Mouse (Mus musculus) liver, embryonic 14.5 days (tissue): Measurements from ENCODE around the gene Bcl10. TPM values are rescaled to one million over a fixed set of nuclear protein-coding genes. Genes with fewer than 3 reads are reported as not detected.
A peak's percentile ranks its signal among the peaks of the same experiment; 100 is the strongest.

Experiments
- ATAC-seq: fragments of 200-750 bp; cut with Nextera tagmentation; 2 replicates; pipeline ENCODE4 v1.8.0; 2017; ENCODE audit warnings: moderate number of reproducible peaks, mild to moderate bottlenecking, moderate library complexity; ENCODE audit not compliant: insufficient read depth
- DNase-seq, 3 experiments: peaks; one replicate each; pipeline ENCODE4 v3.0.0-alpha.2; 2012 to 2013; ENCODE audit warnings: low read depth in 3 of 3, low spot score in 3 of 3
- H3K27ac ChIP-seq: fragments of 300-500 bp; sonication (generic); 2 replicates; pipeline ENCODE4 v1.5.1; 2014; ENCODE audit warnings: moderate library complexity, mild to moderate bottlenecking, control low read depth, inconsistent platforms
- H3K27me3 ChIP-seq: fragments of 300-500 bp; sonication (generic); 2 replicates; pipeline ENCODE4 v1.6.1; 2014; ENCODE audit warnings: mild to moderate bottlenecking, low read length, moderate library complexity; ENCODE audit not compliant: control insufficient read depth, insufficient read depth
- H3K36me3 ChIP-seq: fragments of 300-500 bp; sonication (generic); replicated peaks from 2 replicates; pipeline ENCODE4 v1.6.1; 2014; ENCODE audit warnings: low read depth; ENCODE audit not compliant: control insufficient read depth, insufficient read depth
- H3K4me1 ChIP-seq, 2 experiments: fragments of 200-500 bp in 1 of 2; fragments of 300-500 bp in 1 of 2; sonication (generic) in 1 of 2; replicated peaks; 2 replicates each; pipeline ENCODE4 v1.6.1; 2012 to 2014; ENCODE audit warnings: antibody characterized with exemption in 1 of 2, inconsistent platforms in 1 of 2, low read length in 1 of 2; ENCODE audit not compliant: control insufficient read depth in 2 of 2, insufficient read depth in 2 of 2
- H3K4me2 ChIP-seq: fragments of 300-500 bp; sonication (generic); 2 replicates; pipeline ENCODE4 v1.6.1; 2014; ENCODE audit warnings: low read depth, mild to moderate bottlenecking, control low read depth, moderate library complexity
- H3K4me3 ChIP-seq, 2 experiments: fragments of 200-500 bp in 1 of 2; fragments of 300-500 bp in 1 of 2; sonication (generic) in 1 of 2; 2 replicates each; pipeline ENCODE4 v1.5.1; 2012 to 2014; ENCODE audit warnings: low read depth in 2 of 2, low read length in 2 of 2, mild to moderate bottlenecking in 2 of 2, control low read depth in 1 of 2, inconsistent platforms in 1 of 2, moderate library complexity in 1 of 2; ENCODE audit not compliant: insufficient read depth in 1 of 2
- H3K9ac ChIP-seq: fragments of 300-500 bp; sonication (generic); replicated peaks from 2 replicates; pipeline ENCODE4 v1.6.1; 2014; ENCODE audit warnings: mild to moderate bottlenecking, control low read depth, moderate library complexity
- H3K9me3 ChIP-seq: fragments of 300-500 bp; sonication (generic); 2 replicates; pipeline ENCODE4 v1.6.1; 2016; ENCODE audit warnings: low read length, mixed read lengths; ENCODE audit not compliant: control insufficient read depth
- CTCF ChIP-seq: IDR thresholded peaks from 2 replicates; pipeline ENCODE4 v1.5.1; 2016; ENCODE audit warnings: antibody characterized with exemption, low read depth, control low read depth
- EP300 ChIP-seq: IDR thresholded peaks from 2 replicates; pipeline ENCODE4 v1.6.1; 2016; ENCODE audit warnings: antibody characterized with exemption, low read depth
- WGBS: fragments of 180-500 bp; shearing (Covaris S2); extraction: QIAGEN DNeasy Blood & Tissue Kit; methylation state at CpG from one replicate; pipeline ENCODE4 v1.1.7; 2014; ENCODE audit not compliant: insufficient replicate concordance; 5-methylcytosine and 5-hydroxymethylcytosine counted together
- polyA plus RNA-seq, 2 experiments: library from polyadenylated mRNA; depleted of rRNA in 1 of 2; stranded (reverse) in 1 of 2; unstranded in 1 of 2; fragments of >200 nt; fragmentation: Nextera tagmentation in 1 of 2; extraction: Ambion mirVana in 1 of 2; gene quantifications; 2 replicates each; pipeline versions ENCODE4 v1.2.1 to v1.2.3; 2012 to 2014

Gene Bcl10
- polyA plus RNA-seq, 2 experiments, result 7.4 to 16.5 TPM

GRCm38 (mm10) chr3:145923874-145924577, 1.4 kb downstream of the Bcl10 start:
- WGBS, result under 1% methylated on average over 58 of the region's 58 CpGs
- peak overlapping the region; percentile 76 to 91 for H3K4me3 ChIP-seq
- peak; percentile 98 for ATAC-seq
- peak overlapping the region; percentile 86 for H3K9ac ChIP-seq
- H3K4me2 ChIP-seq, result peak overlapping the region; percentile 87
- peak; percentile 99 for DNase-seq
- no peaks in the 10 kb centered on the region; the same call in 1 of the 2 replicates for H3K9me3 ChIP-seq
- peaks cover 17 to 21% of the 10 kb centered on the region in 2 experiments for H3K4me1 ChIP-seq
- H3K27ac ChIP-seq, result peak overlapping the region; percentile 80
- no peaks in the 10 kb centered on the region for H3K27me3 ChIP-seq
- H3K36me3 ChIP-seq, result no peaks in the 10 kb centered on the region; the same call in none of the 2 replicates
- no peak for TF ChIP-seq CTCF

- DNase-seq (peak; percentile 49 to 77 (median 50)), ATAC-seq (peak; percentile 6; the same call in 1 of the 2 replicates)
- TF ChIP-seq CTCF, result no peak
- TF ChIP-seq EP300, result no peak
- H3K27ac ChIP-seq, result peak overlapping the region; percentile 80
- peak overlapping the region; percentile 85 for H3K4me2 ChIP-seq
- peak overlapping the region; percentile 86 for H3K9ac ChIP-seq
- WGBS, result 2% methylated on average over 39 of the region's 39 CpGs
- peaks cover 17 to 21% of the 10 kb centered on the region in 2 experiments for H3K4me1 ChIP-seq
- no peaks in the 10 kb centered on the region for H3K27me3 ChIP-seq
- H3K9me3 ChIP-seq, result no peaks in the 10 kb centered on the region
- peak overlapping the region; percentile 76 to 91 for H3K4me3 ChIP-seq
- H3K36me3 ChIP-seq, result no peaks in the 10 kb centered on the region; the same call in none of the 2 replicates
These were observed 2.2 kb downstream of the Bcl10 start for GRCm38 (mm10) chr3:145924649-145925337.

- WGBS, result 59% methylated on average over 5 of the region's 5 CpGs
- ATAC-seq (no peak), DNase-seq (no peak)
- TF ChIP-seq EP300 (no peak), CTCF (no peak)
- Histone ChIP-seq H3K9me3 (no peaks in the 10 kb centered on the region), H3K4me3 (peak overlapping the region; percentile 76 to 91; a peak in 3 of 4 replicates), H3K36me3 (no peaks in the 10 kb centered on the region; the same call in none of the 2 replicates), H3K27me3 (no peaks in the 10 kb centered on the region), H3K27ac (no peak overlapping the region), H3K4me2 (peak overlapping the region; percentile 85), H3K4me1 (peaks cover 17 to 21% of the 10 kb centered on the region in 2 experiments), H3K9ac (peak overlapping the region; percentile 86)
These were observed 2.9 kb downstream of the Bcl10 start for GRCm38 (mm10) chr3:145925506-145925905.

GRCm38 (mm10) chr3:145929525-145930400, 7.2 kb downstream of the Bcl10 start:
- Histone ChIP-seq H3K9ac (no peak overlapping the region), H3K9me3 (no peaks in the 10 kb centered on the region), H3K4me3 (no peak overlapping the region), H3K27me3 (no peaks in the 10 kb centered on the region), H3K36me3 (peaks cover 2% of the 10 kb centered on the region), H3K4me2 (no peak overlapping the region), H3K27ac (no peak overlapping the region), H3K4me1 (peaks cover 7 to 9% of the 10 kb centered on the region in 2 experiments)
- DNase-seq, result no peak
- TF ChIP-seq EP300 (no peak), CTCF (no peak)
- WGBS, result 69% methylated on average over 7 of the region's 7 CpGs
- ATAC-seq, result no peak
